Comparison of ENCODE assay signal across 27 mouse cellular contexts in genomic region chr14:18221977-18222376, GRCm38 (mm10). TPM values are rescaled to one million over a fixed set of nuclear protein-coding genes. Genes with fewer than 3 reads are reported as not detected.
A peak's percentile ranks its signal among the peaks of the same experiment; 100 is the strongest.
DNase-seq lines count a peak whose midpoint lies in the region; ATAC-seq and TF ChIP-seq lines count a peak whose summit lies in the region.
"Had no signal": no experiment of that assay in that cellular context is flagged by ENCODE, and none has a peak within 500 bp of the region (broad histone marks: within the 10 kb centered on the region; RNA-seq: fewer than 3 reads in every experiment).

No protein-coding gene starts in this region.

- peak; percentile 72 for ATAC-seq in frontal cortex, adult (ENCODE audit: low TSS enrichment)
- ATAC-seq: activated CD4-positive, CD25-positive, alpha-beta regulatory T cell, adult 4 months; CD4-positive, CD25-positive, alpha-beta regulatory T cell, adult 4 months; forebrain, embryonic 14.5 days; Patski had no signal

- no peak for DNase-seq in frontal cortex, adult 2 months (ENCODE audit: extremely low spot score in 1 of 2, low spot score in 1 of 2)
- DNase-seq in heart, adult 11 months = peak; percentile 40
- no peak for DNase-seq in heart, postnatal 36 days
- DNase-seq in left cerebral cortex, adult 2 months (ENCODE audit: extremely low spot score in 1 of 2, low spot score in 2 of 2) = no peak
- no peak for DNase-seq in left cerebral cortex, postnatal 4 days
- DNase-seq in brain, adult 2 months (ENCODE audit: low read depth, low spot score) = peak; percentile 43
- DNase-seq: adrenal gland, adult 8-10 months; adrenal gland, postnatal 14 days; adrenal gland, postnatal 36 days; B cell, adult 2 months; cerebellum, adult 11 months; cerebellum, adult 18-20 months; cerebellum, adult 8-10 months; cerebellum, adult 9-11 months; cerebellum, postnatal 14 days; cerebellum, postnatal 36 days; embryo, embryonic 11 days had no signal

- no peak overlapping the region for H3K4me3 ChIP-seq in left cerebral cortex, adult 2 months
- H3K4me3 ChIP-seq: embryonic facial prominence, embryonic 13.5 days; embryonic facial prominence, embryonic 15.5 days; erythroblast, embryonic 14.5 days; forebrain, embryonic 10.5 days; forebrain, embryonic 12.5 days had no signal

- intact Hi-C loops in heart, postnatal 36 days (cut with DNase I) = no loop called here
- intact Hi-C loops in left cerebral cortex, adult 2 months (cut with DNase I) = no loop called here
- intact Hi-C loops in left cerebral cortex, postnatal 4 days (cut with DNase I) = no loop called here

- no peak for TF ChIP-seq CTCF in left cerebral cortex, adult 2 months (IDR thresholded peaks at IDR 0.05)

- H3K27ac ChIP-seq in left cerebral cortex, adult 2 months = peak overlapping the region; percentile 34; the same call in 1 of the 2 replicates
- H3K27ac ChIP-seq: embryonic facial prominence, embryonic 13.5 days; embryonic facial prominence, embryonic 15.5 days; forebrain, embryonic 10.5 days; forebrain, embryonic 12.5 days had no signal

RNA-seq across cellular contexts. Expression of gene Nr1d2, which starts 16.9 kb away (rescaled TPM):
- polyA plus RNA-seq in frontal cortex, adult 2 months (2012; rRNA removed) = 61.6 and 65.4 TPM in 2 replicates
- total RNA-seq in heart, postnatal 36 days (2021) = 100 to 1,000 TPM in 1 of 2 experiments, 10 to 100 TPM in 1; 88.5 to 111 TPM
- total RNA-seq in left cerebral cortex, adult 2 months (2021) = 10 to 100 TPM; 74.2 to 97.1 TPM
- 10 to 100 TPM; 28.1 to 29.5 TPM for total RNA-seq in left cerebral cortex, postnatal 4 days (2021)
- polyA plus RNA-seq: erythroblast, embryonic 14.5 days had no signal

RNA-seq across cellular contexts. Expression of gene Nkiras1, which starts 49.0 kb away (rescaled TPM):
- polyA plus RNA-seq in frontal cortex, adult 2 months (2012; rRNA removed) = 128 and 134 TPM in 2 replicates
- total RNA-seq in heart, postnatal 36 days (2021) = 10 to 100 TPM; 32.7 to 36.0 TPM
- 100 to 1,000 TPM in 1 of 2 experiments, 10 to 100 TPM in 1; 97.0 to 107 TPM for total RNA-seq in left cerebral cortex, adult 2 months (2021)
- total RNA-seq in left cerebral cortex, postnatal 4 days (2021) = 10 to 100 TPM; 41.3 to 41.8 TPM

RNA-seq across cellular contexts. Expression of gene Rpl15, which starts 49.2 kb away (rescaled TPM):
- 317 and 423 TPM in 2 replicates for polyA plus RNA-seq in frontal cortex, adult 2 months (2012; rRNA removed)
- total RNA-seq in heart, postnatal 36 days (2021) = 100 to 1,000 TPM; 543 to 581 TPM
- total RNA-seq in left cerebral cortex, adult 2 months (2021) = 100 to 1,000 TPM; 339 to 400 TPM
- 100 to 1,000 TPM; 828 to 854 TPM for total RNA-seq in left cerebral cortex, postnatal 4 days (2021)

Comparison
In these comparisons a context has a peak if more than half of its experiments do, and no peak if none do; other contexts are left out.
1. DNase-seq: peak in heart, adult 11 months (single experiment) and brain, adult 2 months (single experiment); none in frontal cortex, adult 2 months (0 of 2), heart, postnatal 36 days (0 of 2), left cerebral cortex, adult 2 months (0 of 2) and left cerebral cortex, postnatal 4 days (single experiment).